Mouse (Mus musculus) limb, embryonic 10.5 days (tissue): ENCODE measurements around the gene Fam217a. TPM values are rescaled to one million over a fixed set of nuclear protein-coding genes. Genes with fewer than 3 reads are reported as not detected.
"Not testable (repeated sequence)": the region's sequence is repeated elsewhere in the genome, so short reads cannot be mapped to it uniquely, and the experiment has no call there.

Experiments used
- DNase-seq: peaks from one replicate; pipeline ENCODE4 v3.0.0-alpha.2; 2017; ENCODE audit warnings: low spot score
- H3K27ac ChIP-seq: fragments of 300-500 bp; sonication (generic); 2 replicates; pipeline ENCODE4 v1.5.1; 2016; ENCODE audit warnings: mild to moderate bottlenecking
- H3K27me3 ChIP-seq: fragments of 300-500 bp; sonication (generic); 2 replicates; pipeline ENCODE4 v1.6.1; 2016; ENCODE audit warnings: low read depth, mild to moderate bottlenecking; ENCODE audit not compliant: poor library complexity, severe bottlenecking
- H3K36me3 ChIP-seq: fragments of 300-500 bp; sonication (generic); 2 replicates; pipeline ENCODE4 v1.6.1; 2016; ENCODE audit warnings: mild to moderate bottlenecking, moderate library complexity
- H3K4me1 ChIP-seq: fragments of 300-500 bp; sonication (generic); 2 replicates; pipeline ENCODE4 v1.6.1; 2016
- H3K4me3 ChIP-seq: fragments of 300-500 bp; sonication (generic); 2 replicates; pipeline ENCODE4 v1.5.1; 2016; ENCODE audit warnings: mild to moderate bottlenecking, moderate library complexity
- H3K9me3 ChIP-seq: fragments of 300-500 bp; sonication (generic); replicated peaks from 2 replicates; pipeline ENCODE4 v1.6.1; 2016; ENCODE audit warnings: mild to moderate bottlenecking
- WGBS: fragments of 180-500 bp; shearing (Covaris S2); methylation state at CpG from one replicate; pipeline ENCODE4 v1.1.7; 2016; 5-methylcytosine and 5-hydroxymethylcytosine counted together
- polyA plus RNA-seq: library from polyadenylated mRNA; unstranded; fragments of >200 nt; fragmentation: Nextera tagmentation; extraction: Ambion mirVana; gene quantifications from 2 replicates; pipeline ENCODE4 v1.2.1, GENCODE M21; 2016

Gene Fam217a
- polyA plus RNA-seq, 1 experiment from 2014 or later = 1.3 TPM

DNA sequence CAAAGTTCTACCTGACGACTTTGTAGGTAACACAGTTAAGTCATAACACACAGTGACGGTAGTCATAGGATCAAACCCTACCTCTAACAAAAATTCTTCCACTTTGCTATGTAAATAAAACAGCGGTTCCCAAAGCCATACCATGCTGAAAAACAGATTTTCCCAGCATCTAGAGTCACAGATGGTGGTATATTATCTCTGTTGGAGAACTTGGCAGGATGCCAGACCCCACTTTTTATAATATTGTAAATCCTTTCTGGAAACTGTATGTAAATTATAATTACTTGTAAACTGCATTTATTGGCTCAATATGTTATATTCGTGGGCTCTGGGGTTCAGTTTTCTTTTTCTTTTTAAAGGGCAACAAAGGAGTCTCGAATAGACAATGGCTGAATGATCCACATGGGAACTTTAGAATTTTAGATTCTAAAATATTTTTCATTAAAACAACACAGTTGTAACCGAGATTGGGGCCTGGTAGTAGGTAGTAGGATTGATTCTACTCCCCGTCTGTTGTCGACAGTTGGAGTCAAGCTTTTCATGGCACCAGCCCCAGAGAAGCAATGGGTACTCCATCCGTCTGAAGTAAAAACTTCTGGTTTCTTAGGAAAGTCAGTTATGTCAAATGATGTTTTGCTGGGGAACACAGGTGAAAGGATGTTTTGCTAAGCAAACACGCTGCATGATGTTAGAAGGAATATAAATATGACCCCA lies 11.0 kb upstream of the Fam217a start:
- WGBS = 86% methylated on average over 10 of the region's 10 CpGs
- no peak for DNase-seq
- Histone ChIP-seq H3K36me3 (no peaks in the 10 kb centered on the region), H3K4me1 (no peaks in the 10 kb centered on the region), H3K9me3 (no peaks in the 10 kb centered on the region), H3K27ac (no peak overlapping the region), H3K27me3 (no peaks in the 10 kb centered on the region), H3K4me3 (no peak overlapping the region)

DNA sequence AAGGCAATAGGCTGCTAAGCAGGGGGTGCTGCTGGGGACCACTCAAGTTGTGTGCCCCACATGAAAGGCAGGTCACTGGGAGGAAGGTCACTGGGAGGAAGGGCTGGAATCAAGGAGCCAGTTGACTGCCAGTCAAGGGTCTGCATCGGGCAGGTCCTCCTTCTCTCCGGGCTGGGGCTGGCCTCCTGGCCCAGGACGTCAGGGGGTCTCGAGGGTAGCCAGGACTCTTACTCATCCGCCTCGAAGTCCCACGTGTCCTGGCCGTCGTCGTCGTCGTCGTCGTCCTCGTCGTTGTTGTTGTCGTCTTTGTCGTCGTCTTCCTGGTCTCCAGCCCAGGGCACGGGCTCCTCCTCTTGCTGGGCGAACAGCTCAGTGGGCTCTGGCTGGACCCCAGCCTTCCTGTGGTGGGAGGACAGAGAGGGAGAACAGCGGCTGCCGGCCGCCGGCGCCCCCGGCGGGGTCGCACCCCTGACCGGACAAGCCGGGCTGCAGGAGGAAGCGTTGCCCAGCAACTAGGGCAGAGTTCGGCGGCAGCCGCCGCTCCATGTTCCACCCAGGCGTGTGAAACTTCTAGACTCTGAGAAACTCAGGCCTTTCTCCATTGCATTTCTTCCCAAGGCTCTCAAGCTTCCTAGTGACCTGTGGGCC lies 7.5 kb downstream of the Fam217a start:
- peak; percentile 54 for DNase-seq
- peak overlapping the region; percentile 37 for H3K4me3 ChIP-seq
- peak overlapping the region; percentile 81 for H3K27ac ChIP-seq
- H3K4me1 ChIP-seq = peaks cover 16% of the 10 kb centered on the region
- no peaks in the 10 kb centered on the region for H3K9me3 ChIP-seq
- WGBS = 48% methylated on average over 37 of the region's 37 CpGs
- H3K36me3 ChIP-seq = no peaks in the 10 kb centered on the region
- no peaks in the 10 kb centered on the region for H3K27me3 ChIP-seq

- no peaks in the 10 kb centered on the region for H3K9me3 ChIP-seq
- no peak overlapping the region for H3K27ac ChIP-seq
- no peaks in the 10 kb centered on the region for H3K27me3 ChIP-seq
- WGBS = 91% methylated on average over 9 of the region's 9 CpGs
- peaks cover 12% of the 10 kb centered on the region for H3K4me1 ChIP-seq
- H3K36me3 ChIP-seq = no peaks in the 10 kb centered on the region
- no peak for DNase-seq
- no peak overlapping the region for H3K4me3 ChIP-seq
Measured at GRCm38 (mm10) chr13:34914614-34915013, 9.5 kb downstream of the Fam217a start.

- Histone ChIP-seq H3K9me3 (no peaks in the 10 kb centered on the region), H3K27ac (no peak overlapping the region), H3K36me3 (peaks cover 100% of the 10 kb centered on the region), H3K27me3 (no peaks in the 10 kb centered on the region), H3K4me1 (no peaks in the 10 kb centered on the region), H3K4me3 (no peak overlapping the region)
- WGBS = 90% methylated on average over 1 of the region's 1 CpGs
- DNase-seq = no peak
Measured at GRCm38 (mm10) chr13:34892871-34893270, 31.2 kb downstream of the Fam217a start.

DNA sequence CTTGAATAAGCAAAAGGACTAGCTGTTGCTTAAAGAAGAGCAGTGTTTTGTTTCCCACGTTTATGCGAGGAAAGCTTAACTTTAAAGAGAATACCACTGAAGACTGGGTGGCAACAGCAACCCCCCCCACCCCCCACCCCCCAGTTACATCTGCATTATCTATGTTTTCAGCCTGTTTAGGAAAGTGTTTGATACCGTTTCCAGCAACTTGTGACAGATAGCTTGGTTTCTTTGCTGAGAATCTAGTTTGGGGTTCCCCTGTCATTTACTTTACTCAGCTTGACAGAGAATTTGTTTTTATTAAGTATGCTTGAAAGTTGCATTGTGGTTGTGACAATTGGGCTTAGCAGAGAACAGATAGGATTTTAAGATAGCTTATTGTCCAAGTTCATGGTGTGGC lies 47.6 kb downstream of the Fam217a start:
- Histone ChIP-seq H3K27ac (peak overlapping the region; percentile 97; the same call in 1 of the 2 replicates), H3K9me3 (no peaks in the 10 kb centered on the region), H3K27me3 (no peaks in the 10 kb centered on the region), H3K4me3 (peak overlapping the region; percentile 85), H3K4me1 (peaks cover 21% of the 10 kb centered on the region), H3K36me3 (peaks cover 19% of the 10 kb centered on the region)
- WGBS = 23% methylated on average over 3 of the region's 3 CpGs
- no peak for DNase-seq

- H3K9me3 ChIP-seq = no peaks in the 10 kb centered on the region
- H3K4me1 ChIP-seq = peaks cover 21% of the 10 kb centered on the region
- H3K36me3 ChIP-seq = peaks cover 14% of the 10 kb centered on the region
- no peaks in the 10 kb centered on the region for H3K27me3 ChIP-seq
- H3K27ac ChIP-seq = peak overlapping the region; percentile 97
- peak; percentile 77 for DNase-seq
- H3K4me3 ChIP-seq = peak overlapping the region; percentile 85
- WGBS = under 1% methylated on average over 49 of the region's 50 CpGs
Measured at GRCm38 (mm10) chr13:34875741-34876445, 48.2 kb downstream of the Fam217a start.

DNA sequence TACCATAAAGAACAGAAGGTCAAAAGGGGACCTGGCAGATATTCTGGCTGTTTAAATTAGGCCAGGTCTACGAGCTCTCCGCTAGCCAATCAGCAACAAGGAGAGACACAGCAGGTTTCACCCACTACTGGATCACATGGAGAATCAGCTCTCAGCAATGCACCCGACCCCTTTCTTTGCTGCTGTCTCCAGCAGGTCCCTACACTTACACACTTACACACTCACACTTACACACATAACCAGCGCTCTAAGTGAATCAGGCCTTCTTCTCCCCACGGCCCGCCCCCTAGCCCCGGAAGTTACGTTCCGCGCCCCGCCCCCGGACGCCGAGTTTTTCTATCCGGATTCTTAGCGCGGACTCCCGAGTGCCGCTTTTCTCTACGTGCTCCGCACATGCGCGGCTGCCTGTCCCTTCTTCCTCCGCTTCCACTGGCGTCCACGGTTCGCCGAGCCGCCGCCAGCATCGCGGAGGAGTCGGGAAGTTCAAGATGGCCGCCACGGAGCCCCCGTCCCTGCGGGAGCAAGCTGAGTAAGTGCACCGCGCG lies 48.9 kb downstream of the Fam217a start, which contains the start of gene Prpf4b:
Gene Prpf4b, plus strand, starts transcription at position 137 of the 545 bp plus-strand sequence.
- peaks cover 8% of the 10 kb centered on the region for H3K36me3 ChIP-seq
- peaks cover 21% of the 10 kb centered on the region for H3K4me1 ChIP-seq
- H3K4me3 ChIP-seq = peak within 1 kb of the TSS; percentile 85
- WGBS = 1% methylated on average over 40 of the region's 40 CpGs
- H3K27ac ChIP-seq = peak within 1 kb of the TSS; percentile 97
- peak; percentile 94 for DNase-seq
- no peaks in the 10 kb centered on the region for H3K9me3 ChIP-seq
- no peaks in the 10 kb centered on the region for H3K27me3 ChIP-seq

DNA sequence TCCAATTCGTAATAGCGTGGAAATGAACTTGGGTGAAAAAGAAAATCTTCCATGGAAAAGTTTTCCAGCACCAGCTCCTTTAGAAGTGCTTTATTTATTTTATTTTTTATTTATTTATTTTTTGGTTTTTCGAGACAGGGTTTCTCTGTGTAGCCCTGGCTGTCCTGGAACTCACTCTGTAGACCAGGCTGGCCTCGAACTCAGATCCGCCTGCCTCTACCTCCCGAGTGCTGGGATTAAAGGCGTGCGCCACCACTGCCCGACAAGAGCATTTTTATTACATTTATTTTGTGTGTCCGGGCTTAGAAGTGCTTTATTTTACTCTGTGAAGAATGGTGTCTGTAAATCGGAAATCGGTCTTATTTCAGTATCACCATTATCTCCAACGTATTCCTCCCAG lies 49.4 kb downstream of the Fam217a start:
- DNase-seq, H3K27me3 ChIP-seq, H3K36me3 ChIP-seq, H3K9me3 ChIP-seq: not testable (repeated sequence)
- peak overlapping the region; percentile 85 for H3K4me3 ChIP-seq
- peak overlapping the region; percentile 97 for H3K27ac ChIP-seq
- 23% methylated on average over 13 of the region's 13 CpGs for WGBS
- peaks cover 21% of the 10 kb centered on the region for H3K4me1 ChIP-seq

- peak; percentile 94 for DNase-seq
- Histone ChIP-seq H3K27me3 (no peaks in the 10 kb centered on the region), H3K36me3 (peaks cover 2% of the 10 kb centered on the region), H3K9me3 (no peaks in the 10 kb centered on the region), H3K27ac (peak overlapping the region; percentile 97), H3K4me3 (peak overlapping the region; percentile 85), H3K4me1 (peaks cover 21% of the 10 kb centered on the region)
- 3% methylated on average over 45 of the region's 45 CpGs for WGBS
Measured at GRCm38 (mm10) chr13:34873801-34874681, 50.1 kb downstream of the Fam217a start.

DNA sequence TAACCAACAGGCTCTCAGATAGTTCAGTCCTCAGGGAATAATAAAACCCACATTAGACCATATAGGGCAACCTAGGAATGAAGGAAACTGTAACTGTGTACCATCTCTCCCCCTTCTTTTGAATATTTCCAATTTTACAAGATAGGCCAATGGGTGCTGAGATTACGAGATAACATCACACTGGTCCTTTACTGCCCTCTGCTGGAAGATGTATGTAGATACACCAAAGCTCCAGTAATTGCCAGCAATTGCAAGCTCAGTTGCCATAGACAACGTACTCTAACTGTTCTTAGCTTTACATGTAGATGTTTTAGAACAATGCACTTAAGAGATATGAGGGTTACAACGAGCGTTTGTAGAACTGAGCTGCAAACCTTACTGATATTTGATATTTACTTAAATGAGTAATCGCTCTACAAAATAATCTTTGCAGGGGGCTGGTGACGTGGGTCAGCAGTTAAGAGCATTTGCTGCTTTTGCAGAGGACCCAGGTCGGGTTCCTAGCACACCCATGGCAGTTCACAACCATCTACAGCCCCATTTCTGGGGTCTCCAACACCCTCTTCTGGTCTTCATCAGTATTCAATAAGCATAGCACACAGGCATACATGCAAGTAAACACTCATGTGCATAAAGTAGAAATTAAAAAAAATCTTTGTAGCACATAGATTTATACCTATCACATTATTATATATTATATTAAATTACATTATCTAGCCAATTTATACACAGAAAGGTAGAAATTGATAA lies 59.5 kb downstream of the Fam217a start:
- no peaks in the 10 kb centered on the region for H3K27me3 ChIP-seq
- H3K9me3 ChIP-seq = no peaks in the 10 kb centered on the region
- H3K36me3 ChIP-seq = no peaks in the 10 kb centered on the region
- H3K27ac ChIP-seq = no peak overlapping the region
- WGBS = 51% methylated on average over 7 of the region's 7 CpGs
- DNase-seq = no peak
- no peak overlapping the region for H3K4me3 ChIP-seq
- no peaks in the 10 kb centered on the region for H3K4me1 ChIP-seq

GRCm38 (mm10) chr13:34861166-34861565 lies 62.9 kb downstream of the Fam217a start:
- not testable (repeated sequence) for H3K27me3 ChIP-seq, DNase-seq, H3K4me1 ChIP-seq, H3K4me3 ChIP-seq, H3K27ac ChIP-seq, H3K36me3 ChIP-seq, H3K9me3 ChIP-seq
- WGBS = 49% methylated on average over 5 of the region's 8 CpGs
